Mouse (Mus musculus) retina, embryonic 14.5 days (tissue): ENCODE results near the gene Rpl23.

Experiments
- DNase-seq: peaks from one replicate; pipeline ENCODE4 v3.0.0-alpha.2; 2015; ENCODE audit warnings: low spot score

Rpl23 gene

GRCm38 (mm10) chr11:97813746-97814515, 31.7 kb upstream of the Rpl23 start:
- DNase-seq: no peak

- no peak for DNase-seq
Observed at GRCm38 (mm10) chr11:97813085-97813484, 30.8 kb upstream of the Rpl23 start.

DNA sequence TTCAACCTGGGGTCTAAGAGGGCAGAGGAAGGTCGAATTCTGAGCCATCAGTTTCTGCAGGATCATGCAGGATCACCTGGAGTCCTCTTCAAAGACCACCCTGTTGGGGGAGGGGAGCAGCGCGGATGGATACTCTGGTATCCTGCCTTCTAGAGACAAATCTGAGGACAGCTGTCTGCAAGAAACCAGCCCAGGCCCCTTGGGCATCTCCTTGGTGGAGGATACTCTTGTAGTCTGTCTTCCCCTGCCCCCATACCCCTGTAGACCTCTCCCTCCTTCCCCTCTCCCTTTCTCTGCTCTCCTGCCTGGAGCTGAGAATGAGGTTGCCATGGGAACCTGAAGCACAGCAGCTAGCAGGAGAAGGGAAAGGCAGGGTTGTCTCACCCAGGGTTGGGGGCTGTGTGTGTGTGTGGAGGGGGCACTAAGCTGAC, 30.3 kb upstream of the Rpl23 start:
- peak; percentile 67 for DNase-seq

DNA sequence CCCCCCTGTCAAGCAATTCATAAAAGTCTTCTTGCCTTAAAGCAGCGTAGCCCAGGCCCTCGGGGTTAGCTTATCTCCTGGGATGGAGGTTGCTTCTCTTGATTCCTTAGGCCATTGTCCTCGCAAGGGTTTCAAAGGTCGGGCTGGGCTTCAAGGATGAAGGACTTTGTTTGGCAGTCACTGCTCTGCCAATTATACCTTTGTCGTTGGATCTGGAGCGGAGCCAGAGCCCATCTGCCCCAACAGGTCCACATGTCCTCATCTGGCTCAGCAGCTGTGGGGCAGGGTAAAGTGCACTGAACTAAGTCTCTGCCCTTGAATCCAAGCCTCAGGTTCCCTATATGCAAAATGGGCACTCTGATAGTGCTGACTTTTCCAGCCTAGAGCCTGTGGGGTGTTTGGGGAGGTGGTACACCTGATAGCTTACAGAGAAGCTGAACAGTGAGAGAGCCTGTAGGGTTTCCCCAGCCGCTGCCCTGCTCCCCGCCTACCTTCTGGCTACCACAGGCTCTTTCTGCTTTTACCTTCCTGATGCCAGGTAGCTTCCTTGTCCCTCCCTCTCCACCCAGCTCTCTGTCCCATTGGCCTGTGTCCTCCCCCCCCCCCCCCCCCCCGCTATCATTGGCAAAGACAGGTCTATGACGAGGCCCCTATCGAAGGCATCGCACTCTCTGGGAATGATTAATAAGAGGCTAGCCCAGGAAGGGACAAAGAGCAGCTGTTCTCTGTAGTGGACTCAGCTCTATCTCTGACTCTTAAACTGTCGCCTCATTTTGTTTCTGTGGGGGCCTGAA, 29.5 kb upstream of the Rpl23 start:
- no peak for DNase-seq

DNA sequence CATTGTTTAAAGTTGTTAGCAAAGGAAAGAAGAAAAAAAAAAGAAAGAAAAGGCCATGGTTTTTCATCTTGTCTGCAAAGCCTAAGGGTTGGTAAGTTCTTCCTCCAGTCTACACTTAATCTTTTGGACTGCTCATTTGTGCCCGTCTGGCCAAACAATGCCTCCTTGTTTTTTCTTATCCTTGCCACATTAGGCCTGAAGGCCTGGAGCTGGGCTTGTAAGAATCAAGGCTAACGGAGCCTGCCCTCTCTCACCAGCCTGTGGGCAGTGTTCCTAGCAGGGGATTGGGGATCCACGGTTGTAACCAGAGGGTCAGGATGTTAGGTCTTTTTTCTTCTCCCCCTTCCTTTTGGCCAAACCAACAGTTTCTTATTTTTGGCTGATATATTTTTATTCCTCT, 28.7 kb upstream of the Rpl23 start:
- no peak for DNase-seq

GRCm38 (mm10) chr11:97810356-97810755, 28.1 kb upstream of the Rpl23 start:
- no peak for DNase-seq

- DNase-seq: no peak
Observed at GRCm38 (mm10) chr11:97809235-97810121, 27.2 kb upstream of the Rpl23 start.

GRCm38 (mm10) chr11:97808621-97809234, 26.5 kb upstream of the Rpl23 start:
- peak; percentile 43 for DNase-seq

- DNase-seq: peak; percentile 59
Observed at GRCm38 (mm10) chr11:97808093-97808492, 25.9 kb upstream of the Rpl23 start.

GRCm38 (mm10) chr11:97807626-97808025, 25.4 kb upstream of the Rpl23 start:
- DNase-seq: no peak

DNA sequence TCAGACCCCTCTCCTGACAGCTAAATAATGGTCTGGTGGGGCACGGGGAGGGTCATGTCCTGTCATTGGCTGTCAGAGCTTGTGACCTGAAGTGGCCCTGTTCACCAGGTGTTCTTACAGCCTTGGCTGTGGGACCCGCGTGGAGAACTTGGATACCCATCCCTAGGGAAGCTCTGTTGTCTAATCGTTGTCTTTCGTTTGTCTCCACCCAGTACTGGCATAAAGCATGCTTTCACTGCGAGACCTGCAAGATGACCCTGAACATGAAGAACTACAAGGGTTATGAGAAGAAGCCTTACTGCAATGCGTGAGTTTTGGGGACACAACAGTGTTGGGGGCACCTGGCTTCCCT, 24.4 kb upstream of the Rpl23 start:
- DNase-seq: no peak

DNA sequence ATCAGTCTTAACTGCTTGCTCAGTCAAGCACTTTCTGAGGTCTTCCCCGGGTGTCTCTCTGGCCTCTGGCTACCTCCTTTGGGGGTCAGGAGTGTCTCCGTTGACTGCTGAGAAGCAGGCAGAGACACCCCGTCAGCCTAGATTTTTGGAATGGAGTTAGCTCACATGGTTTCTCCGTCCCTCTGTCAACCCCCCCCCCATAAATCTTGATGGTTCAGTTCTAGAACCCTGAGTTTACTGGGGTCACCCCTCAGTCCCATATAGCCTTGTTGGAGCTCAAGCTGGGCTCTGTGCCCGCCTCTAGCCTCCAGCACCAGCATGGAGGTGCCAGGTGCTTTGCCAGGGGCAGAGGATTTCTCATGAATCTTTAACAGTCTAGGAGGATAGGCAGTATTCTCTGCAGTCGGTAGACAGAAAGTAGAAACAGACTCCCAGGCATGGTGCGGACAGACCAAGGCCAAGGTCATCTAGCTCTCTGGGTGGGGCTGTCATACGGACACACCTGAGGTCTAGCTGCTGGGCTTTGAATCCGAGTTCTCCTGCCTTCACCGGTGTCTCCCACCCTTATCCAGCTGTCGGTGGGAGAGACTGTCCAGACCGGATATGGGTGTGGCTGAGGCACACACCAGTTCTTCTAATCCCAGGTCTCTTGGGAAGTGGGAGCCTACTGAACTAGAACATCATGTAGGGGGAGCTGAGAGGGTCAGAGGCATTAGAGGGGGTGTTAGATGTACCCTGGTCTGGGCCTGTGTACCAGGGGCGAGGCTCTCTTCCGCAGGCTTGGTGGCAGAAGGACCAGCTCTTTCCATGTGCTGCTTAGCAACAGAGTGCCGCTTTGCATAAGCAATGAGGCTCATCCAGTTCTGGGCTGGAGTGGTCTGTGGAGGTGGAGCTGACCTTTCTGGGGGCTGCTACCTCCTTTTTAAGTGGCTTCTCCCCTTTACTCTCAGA, 23.7 kb upstream of the Rpl23 start:
- DNase-seq: peak; percentile 55

DNA sequence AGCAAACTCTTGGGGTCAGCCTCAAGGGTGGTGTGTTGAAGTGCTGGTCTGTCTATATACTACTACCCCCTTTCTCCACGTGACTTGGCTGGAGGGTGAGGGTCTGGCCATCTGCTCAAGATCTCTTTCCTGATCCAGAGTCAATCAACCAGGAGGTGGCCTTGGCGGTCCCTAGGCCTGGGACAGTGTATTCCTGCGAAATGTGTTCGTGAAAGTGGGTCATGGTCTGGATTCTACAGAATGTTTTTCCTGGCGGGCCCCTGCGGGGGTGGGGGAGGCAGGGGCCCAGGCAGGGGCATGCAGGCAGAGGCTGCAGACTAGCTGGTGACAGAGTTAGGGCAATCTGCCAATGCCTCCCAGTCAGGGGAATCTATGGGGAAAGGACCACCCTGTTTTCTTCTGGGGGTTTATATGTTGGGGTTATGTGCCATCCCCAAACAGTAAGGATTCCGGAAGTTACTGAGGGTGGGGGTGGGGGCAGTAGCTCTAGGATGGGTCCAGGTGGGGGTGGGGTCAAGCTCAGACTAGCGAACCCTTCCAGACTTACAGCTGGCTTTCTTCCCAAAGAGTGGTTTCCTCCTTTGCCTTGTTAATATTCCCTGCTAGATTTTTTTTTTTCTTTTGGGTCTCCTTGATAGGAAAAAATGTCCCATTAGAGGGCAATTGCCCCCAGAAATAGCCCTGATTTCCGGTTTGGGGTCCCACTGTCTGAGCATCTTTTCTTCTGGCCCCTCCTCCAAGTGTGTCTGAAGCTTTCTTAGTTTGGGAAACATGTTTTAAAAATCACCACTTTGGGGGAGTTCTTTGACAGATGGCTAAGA, 22.8 kb upstream of the Rpl23 start:
- peak; percentile 75 for DNase-seq

DNA sequence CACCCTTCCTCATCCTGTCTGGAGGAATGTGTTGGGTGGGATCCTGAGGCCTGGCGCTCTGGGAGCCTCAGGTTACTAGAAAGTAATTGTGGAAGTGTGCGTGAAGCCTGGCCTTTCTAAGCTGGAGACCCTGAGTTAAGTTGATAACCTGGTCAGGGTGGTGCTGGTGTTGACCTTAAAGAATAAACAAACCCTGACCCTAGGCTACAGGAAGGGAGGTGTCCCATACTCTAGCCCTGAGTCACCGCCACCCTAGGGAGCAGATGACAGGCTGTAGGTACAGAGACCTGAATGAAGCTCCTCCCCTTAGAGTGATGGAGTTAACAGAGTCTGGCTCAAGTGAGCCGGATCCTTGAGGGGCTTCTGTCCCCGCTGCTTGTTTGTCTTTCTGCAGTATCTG, 21.6 kb upstream of the Rpl23 start:
- no peak for DNase-seq

DNA sequence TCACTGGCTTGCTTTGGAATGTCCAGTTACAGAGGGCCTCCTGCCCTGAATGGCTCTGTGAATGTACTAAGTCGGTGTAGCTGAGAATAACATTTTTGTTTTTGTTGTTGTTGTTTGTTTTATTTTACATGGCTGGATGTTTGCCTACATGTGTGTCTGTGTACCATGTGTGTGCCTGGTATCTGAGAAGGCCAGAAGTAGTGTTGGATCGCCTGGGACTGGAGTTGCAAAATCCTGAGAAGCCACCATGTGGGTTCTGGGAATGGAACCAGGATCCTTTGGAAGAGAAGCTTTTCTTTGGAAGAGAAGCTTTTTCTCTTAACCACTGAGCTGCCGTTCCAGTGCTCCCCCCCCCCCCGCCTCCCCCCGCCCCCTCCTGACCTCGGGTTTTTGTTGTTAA, 20.3 kb upstream of the Rpl23 start:
- DNase-seq: no peak

- no peak for DNase-seq
Observed at GRCm38 (mm10) chr11:97802194-97802470, 19.9 kb upstream of the Rpl23 start.

DNA sequence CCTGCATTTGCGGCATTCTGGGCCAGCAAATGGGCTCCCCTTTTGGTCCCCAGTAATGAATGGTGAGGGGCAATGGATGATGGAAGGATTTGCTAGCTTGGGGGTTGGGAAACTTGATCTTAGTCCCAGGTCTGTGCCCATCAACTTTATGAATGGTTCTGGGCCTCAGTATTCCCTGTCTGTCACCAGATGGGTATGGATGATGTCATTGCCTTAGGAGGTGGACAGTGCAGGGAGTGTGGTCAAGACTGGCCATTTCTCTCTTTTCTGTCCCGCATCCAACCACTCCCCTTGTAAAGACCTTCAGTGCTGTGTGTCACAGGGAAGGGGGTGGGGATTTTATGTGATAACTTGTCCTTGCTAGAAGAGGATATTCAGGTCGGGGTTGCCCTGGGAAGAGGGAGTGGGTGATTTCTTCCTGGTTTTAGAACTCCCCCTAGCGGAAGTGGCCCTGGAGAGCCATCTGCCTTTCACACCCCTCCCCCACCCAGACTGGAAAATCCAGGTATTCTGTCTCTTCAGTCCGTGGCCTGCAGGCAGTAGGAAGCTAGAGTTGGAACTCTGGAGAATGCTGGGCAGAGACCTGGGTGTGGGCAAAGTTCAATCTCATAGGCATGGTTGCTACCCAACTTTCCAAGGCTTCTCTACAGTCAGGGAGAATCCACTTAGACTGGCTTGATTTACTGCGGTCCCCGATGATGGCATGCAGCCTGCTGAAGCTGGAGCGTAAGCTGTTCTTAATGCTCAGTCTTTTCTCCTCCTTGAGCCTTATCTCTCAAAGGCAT, 19.4 kb upstream of the Rpl23 start:
- peak; percentile 80 for DNase-seq

DNA sequence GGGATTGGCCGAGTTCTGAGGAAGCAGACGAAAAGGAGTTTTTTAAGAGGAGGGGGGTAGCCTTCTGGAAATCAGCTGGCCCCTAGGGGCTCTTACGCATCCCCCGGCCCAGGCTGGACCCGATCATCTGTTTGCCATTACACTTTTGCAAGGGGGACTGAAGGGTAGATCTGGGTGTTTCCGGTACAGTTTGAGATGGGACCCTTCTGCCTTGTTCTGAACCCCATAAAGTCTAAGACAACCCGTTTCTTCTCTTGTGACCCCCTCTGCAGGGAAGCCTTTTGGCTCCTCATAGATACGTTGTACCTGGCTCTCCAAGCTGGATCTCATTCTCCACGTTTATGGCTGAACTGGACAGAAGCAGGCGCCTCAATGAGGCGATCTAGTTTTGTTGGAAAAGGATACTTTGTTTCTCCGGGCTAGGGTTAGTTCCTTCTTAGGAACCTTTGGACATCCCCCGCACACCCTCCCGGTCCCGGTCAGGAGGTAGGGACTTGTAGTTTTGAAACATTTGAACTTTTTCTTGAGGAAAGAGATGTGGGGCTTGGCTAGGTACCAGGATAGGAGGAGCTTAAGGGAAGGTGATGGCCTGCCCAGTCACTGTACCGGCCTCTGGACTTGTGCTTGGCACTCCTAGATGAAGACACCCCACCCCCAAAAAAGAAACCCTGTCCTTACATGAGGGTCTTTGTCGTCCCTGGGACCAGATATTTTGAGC, 18.6 kb upstream of the Rpl23 start:
- DNase-seq: no peak
